Mouse (Mus musculus): ENCODE results near the gene Trabd2b.

GRCm38 (mm10) chr4:114651007-114651406 is 244.5 kb downstream of the Trabd2b start:
- TF ChIP-seq CTCF (IDR thresholded peaks at IDR 0.05; ENCODE audit: insufficient read depth, low read length) (no peak), POLR2A (IDR thresholded peaks at IDR 0.05; ENCODE audit: borderline replicate concordance, extremely low read depth, low read depth, low read length) (no peak)
